Mouse (Mus musculus): ENCODE measurements at regions not wholly inside any gene's neighbourhood (a gene's known extent, or its start where the extent isn't known, plus 50 kb on each side); places are given as distances from the start of the nearest gene placed in this dataset.

GRCm38 (mm10) chr1:164690055-164690454, 106.4 kb upstream of the Dpt start:
- no peak for TF ChIP-seq CTCF (IDR thresholded peaks at IDR 0.05; ENCODE audit: low read depth, low read length)
- no peak for TF ChIP-seq EP300 (IDR thresholded peaks at IDR 0.05; ENCODE audit: insufficient read depth, low read depth, low read length)
- TF ChIP-seq POLR2A (IDR thresholded peaks at IDR 0.05; ENCODE audit: insufficient read depth, low read length) = no peak

Data from ES-Bruce4 (cell line).